1 mouse cellular context compared by ENCODE assay signal in genomic region chr7:126375012-126375411, GRCm38 (mm10).
TF ChIP-seq lines count a peak whose summit lies in the region.

No protein-coding gene starts in this region.

TF ChIP-seq in MEL, 35 proteins besides CTCF, POLR2A, EP300 and RAD21:
- TF ChIP-seq BHLHE40 (IDR thresholded peaks at IDR 0.05; ENCODE audit: borderline replicate concordance, low read depth, low read length): no peak
- TF ChIP-seq ZMIZ1 (IDR thresholded peaks at IDR 0.05; ENCODE audit: low read depth, low read length): no peak
- no peak for TF ChIP-seq SMC3 (IDR thresholded peaks at IDR 0.05; ENCODE audit: low read depth, low read length)
- no peak for TF ChIP-seq MXI1 (IDR thresholded peaks at IDR 0.05; ENCODE audit: low read depth, low read length)
- no peak for TF ChIP-seq MAFK (IDR thresholded peaks at IDR 0.05; ENCODE audit: borderline replicate concordance, low read depth, low read length)
- TF ChIP-seq ELF1 (IDR thresholded peaks at IDR 0.05; ENCODE audit: low read depth, low read length): no peak
- TF ChIP-seq ZNF384 (IDR thresholded peaks at IDR 0.05; ENCODE audit: low read depth, low read length): no peak
- no peak for TF ChIP-seq SIN3A (IDR thresholded peaks at IDR 0.05; ENCODE audit: low read length)
- TF ChIP-seq CHD1 (IDR thresholded peaks at IDR 0.05; ENCODE audit: low read depth, low read length): no peak
- no peak for TF ChIP-seq NRF1 (IDR thresholded peaks at IDR 0.05; ENCODE audit: insufficient read depth, low read depth, low read length, poor library complexity, severe bottlenecking)
- TF ChIP-seq ZKSCAN1 (IDR thresholded peaks at IDR 0.05; ENCODE audit: low read depth, low read length): no peak
TF ChIP-seq in MEL: peak in this region for 0.
